Mouse (Mus musculus) frontal cortex, adult 2 months (tissue): Measurements from ENCODE around the gene Dync1h1. TPM values are rescaled to one million over a fixed set of nuclear protein-coding genes. Genes with fewer than 3 reads are reported as not detected.

Experiments used
- DNase-seq, 2 experiments: peaks; one replicate each; pipeline ENCODE4 v3.0.0; 2022; ENCODE audit warnings: low spot score in 1 of 2; ENCODE audit errors: extremely low spot score in 1 of 2
- polyA plus RNA-seq: library from polyadenylated mRNA; depleted of rRNA; stranded (reverse); fragments of >200 nt; gene quantifications from 2 replicates; pipeline ENCODE4 v1.2.3, GENCODE M21; 2012; rRNA removed

The Dync1h1 gene
- polyA plus RNA-seq, 1 experiment, result 380 TPM

- DNase-seq, result no peak
These were observed 113.0 kb downstream of the Dync1h1 start for GRCm38 (mm10) chr12:110714215-110714614.

GRCm38 (mm10) chr12:110716004-110716403, 114.8 kb downstream of the Dync1h1 start:
- no peak for DNase-seq

Other genes starting within 250 kb of the Dync1h1 start
- 170 and 188 TPM in 2 replicates for gene Ppp2r5c, start 154.3 kb upstream of the Dync1h1 start, polyA plus RNA-seq
- not detected in 2 replicates for gene 1700001K19Rik, start 81.2 kb downstream of the Dync1h1 start, polyA plus RNA-seq
- gene Hsp90aa1, start 101.3 kb downstream of the Dync1h1 start, polyA plus RNA-seq, result 470 and 567 TPM in 2 replicates
- 22.9 and 25.6 TPM in 2 replicates for gene Wdr20, start 136.5 kb downstream of the Dync1h1 start, polyA plus RNA-seq
- gene Mok, start 239.5 kb downstream of the Dync1h1 start, polyA plus RNA-seq, result 14.0 and 14.2 TPM in 2 replicates
- gene Zfp839, start 248.8 kb downstream of the Dync1h1 start, polyA plus RNA-seq, result 7.7 and 7.8 TPM in 2 replicates